Mouse (Mus musculus): Measurements from ENCODE around the gene Prom1.

DNA sequence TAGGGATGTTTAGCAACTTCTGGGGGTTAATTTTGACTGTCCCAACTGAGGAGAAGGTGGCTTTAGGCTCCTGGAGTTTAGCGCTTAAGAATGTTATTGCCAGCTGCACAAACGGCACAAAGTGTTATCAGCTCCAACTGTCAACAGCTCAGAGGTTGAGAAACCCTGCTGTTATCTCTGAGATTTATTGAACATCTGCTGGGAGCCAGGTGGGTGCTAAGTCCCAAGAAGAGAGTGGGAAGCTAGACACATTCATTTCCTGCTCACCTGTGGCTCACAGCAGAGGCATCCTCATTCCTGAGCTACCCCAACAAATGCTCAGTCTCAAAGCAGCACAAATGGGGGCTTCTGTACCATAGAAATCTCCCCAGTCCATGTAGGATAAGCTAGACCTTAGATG lies 130.7 kb downstream of the Prom1 start:
- TF ChIP-seq CTCF (IDR thresholded peaks at IDR 0.05) = no peak
- no peak for TF ChIP-seq POLR2A (IDR thresholded peaks at IDR 0.05; ENCODE audit: insufficient read depth, low read depth, low read length)

Measured in heart, adult 2 months (tissue).